Mouse (Mus musculus) liver, adult 2 months (tissue): ENCODE results near the gene Pdia3. TPM values are rescaled to one million over a fixed set of nuclear protein-coding genes. Genes with fewer than 3 reads are reported as not detected.
"Not testable (repeated sequence)": the region's sequence is repeated elsewhere in the genome, so short reads cannot be mapped to it uniquely, and the experiment has no call there.

Experiments used
- DNase-seq: peaks from one replicate; pipeline ENCODE4 v3.0.0-alpha.2; 2011; ENCODE audit warnings: low read depth, low spot score; ENCODE audit errors: extremely low read depth
- H3K27ac ChIP-seq: fragments of 200-500 bp; replicated peaks from 2 replicates; pipeline ENCODE4 v1.5.1; 2012; ENCODE audit warnings: low read depth, mild to moderate bottlenecking, control low read depth, inconsistent platforms, low read length; ENCODE audit not compliant: insufficient read depth
- H3K27me3 ChIP-seq: fragments of 200-500 bp; 2 replicates; pipeline ENCODE4 v1.6.1; 2012; ENCODE audit warnings: mild to moderate bottlenecking, moderate library complexity, low read length, inconsistent platforms; ENCODE audit not compliant: control insufficient read depth, insufficient read depth
- H3K36me3 ChIP-seq: fragments of 200-500 bp; 2 replicates; pipeline ENCODE4 v1.6.1; 2012; ENCODE audit warnings: low read length, inconsistent platforms; ENCODE audit not compliant: control insufficient read depth, insufficient read depth
- H3K4me1 ChIP-seq: fragments of 200-500 bp; 2 replicates; pipeline ENCODE4 v1.6.1; 2011; ENCODE audit warnings: low read length; ENCODE audit not compliant: control insufficient read depth, insufficient read depth
- H3K4me3 ChIP-seq: fragments of 200-500 bp; 2 replicates; pipeline ENCODE4 v1.5.1; 2011; ENCODE audit warnings: low read depth, mild to moderate bottlenecking, control low read depth, low read length, moderate library complexity; ENCODE audit not compliant: insufficient read depth
- H3K79me2 ChIP-seq: fragments of 200-500 bp; 2 replicates; pipeline ENCODE4 v1.6.1; 2012; ENCODE audit warnings: inconsistent platforms, mild to moderate bottlenecking, low read length, moderate library complexity; ENCODE audit not compliant: control insufficient read depth, insufficient read depth
- H3K9ac ChIP-seq: fragments of 200-500 bp; 2 replicates; pipeline ENCODE4 v1.6.1; 2012; ENCODE audit warnings: low read depth, mild to moderate bottlenecking, control low read depth, inconsistent platforms, low read length
- CTCF ChIP-seq: fragments of 200-500 bp; IDR thresholded peaks from 2 replicates; pipeline ENCODE4 v1.5.1; 2011; ENCODE audit warnings: low read depth, low read length, control low read depth
- POLR2A ChIP-seq: fragments of 200-500 bp; IDR thresholded peaks from 2 replicates; pipeline ENCODE4 v1.6.1; 2011; ENCODE audit warnings: low read length, control low read depth; ENCODE audit not compliant: insufficient read depth; ENCODE audit errors: extremely low read depth
- WGBS: fragments of 180-500 bp; shearing (Covaris S2); methylation state at CpG from one replicate; pipeline ENCODE4 v1.1.7; 2018; 5-methylcytosine and 5-hydroxymethylcytosine counted together
- polyA plus RNA-seq: library from polyadenylated mRNA; depleted of rRNA; stranded (reverse); fragments of >200 nt; gene quantifications from 2 replicates; pipeline ENCODE4 v1.2.3, GENCODE M21; 2012; rRNA removed
- total RNA-seq: library from RNA; depleted of rRNA; stranded (reverse); fragments of >200 nt; gene quantifications from 2 replicates; pipeline ENCODE4 v1.2.3, GENCODE M21; 2014; rRNA removed

The Pdia3 gene
- total and polyA plus RNA-seq, 2 experiments = 193 to 412 TPM

DNA sequence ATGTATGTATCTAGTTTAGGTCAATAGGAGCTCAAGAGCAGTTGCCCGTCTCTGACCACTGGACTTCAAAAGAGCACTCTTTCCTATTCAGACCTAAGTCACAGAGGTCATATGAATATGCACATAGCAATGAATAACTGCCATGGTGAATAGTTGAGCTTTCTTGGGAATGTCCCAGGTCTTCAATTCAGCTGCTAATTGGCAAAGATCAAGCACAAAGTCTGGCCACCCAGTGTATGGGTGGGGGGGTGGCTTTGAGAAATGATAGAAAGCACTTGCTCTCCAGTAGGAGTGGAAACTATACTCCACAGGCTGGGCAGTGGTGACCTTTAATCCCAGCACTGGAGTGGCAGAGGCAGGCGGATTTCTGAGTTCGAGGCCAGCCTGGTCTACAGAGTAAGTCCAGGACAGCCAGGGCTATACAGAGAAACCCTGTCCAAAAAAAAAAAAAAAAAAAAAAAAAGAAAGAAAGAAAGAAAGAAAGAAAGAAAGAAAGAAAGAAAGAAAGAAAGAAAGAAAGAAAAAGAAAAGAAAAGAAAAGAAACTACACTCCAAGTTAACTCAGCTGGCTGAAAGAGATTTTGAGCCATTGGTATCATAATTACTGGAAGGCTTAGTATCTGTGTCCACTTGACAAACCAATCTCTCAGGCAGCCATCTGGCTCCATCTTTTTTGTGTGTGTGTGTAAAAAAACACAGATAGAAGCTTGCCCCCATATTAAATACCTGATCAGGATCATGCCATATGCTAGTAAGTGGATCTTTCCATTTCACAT lies 64.1 kb downstream of the Pdia3 start:
- TF ChIP-seq CTCF (no peak), POLR2A (no peak)
- WGBS = 90% methylated on average over 3 of the region's 3 CpGs
- Histone ChIP-seq H3K36me3 (no peaks in the 10 kb centered on the region), H3K9ac (no peak overlapping the region), H3K4me3 (no peak overlapping the region), H3K27me3 (no peaks in the 10 kb centered on the region), H3K27ac (no peak overlapping the region), H3K79me2 (no peaks in the 10 kb centered on the region), H3K4me1 (no peaks in the 10 kb centered on the region; the same call in 1 of the 2 replicates)
- DNase-seq = no peak

DNA sequence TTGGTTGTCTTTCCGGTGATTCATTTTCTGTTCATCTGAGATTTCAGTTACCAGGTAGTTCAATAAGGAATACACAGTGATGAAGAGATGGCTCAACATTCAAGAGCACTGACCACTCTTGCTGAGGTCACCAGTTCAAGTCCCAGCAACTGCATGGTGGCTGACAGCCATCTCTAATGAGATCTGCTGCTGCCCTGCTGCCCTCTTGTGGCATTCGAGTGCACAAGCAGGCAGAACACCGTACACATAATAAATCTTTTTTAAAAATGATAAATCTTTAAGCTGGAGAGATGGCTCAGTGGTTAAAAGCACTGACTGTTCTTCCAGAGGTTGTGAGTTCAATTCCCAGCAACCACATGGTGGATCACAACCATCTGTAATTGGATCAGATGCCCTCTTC lies 66.9 kb downstream of the Pdia3 start:
- DNase-seq = peak; percentile 45
- TF ChIP-seq CTCF (peak; percentile 90), POLR2A (no peak)
- Histone ChIP-seq H3K27ac (no peak overlapping the region), H3K9ac (no peak overlapping the region), H3K4me3 (no peak overlapping the region), H3K27me3 (no peaks in the 10 kb centered on the region), H3K36me3 (no peaks in the 10 kb centered on the region), H3K79me2 (no peaks in the 10 kb centered on the region), H3K4me1 (no peaks in the 10 kb centered on the region)
- 54% methylated on average over 3 of the region's 3 CpGs for WGBS

DNA sequence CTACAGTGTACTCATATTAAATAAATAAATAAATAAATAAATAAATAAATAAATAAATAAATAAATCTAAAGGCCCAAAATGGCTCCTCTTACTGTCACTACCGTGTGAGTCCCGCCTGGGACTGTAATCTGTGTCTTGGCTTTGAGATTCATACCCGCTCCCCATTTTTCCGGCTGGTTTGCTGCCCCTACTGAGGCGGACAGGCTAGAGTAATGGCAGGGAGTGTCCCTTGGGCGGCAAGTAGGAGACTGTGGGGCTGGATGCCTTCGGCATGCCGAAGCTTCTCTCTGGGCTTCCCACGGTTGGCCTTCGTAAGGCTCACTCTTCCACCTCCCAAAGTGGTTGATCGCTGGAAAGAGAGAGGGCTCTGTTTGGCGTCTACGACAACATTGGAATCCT lies 67.3 kb downstream of the Pdia3 start:
- not testable (repeated sequence) for H3K4me1 ChIP-seq, H3K36me3 ChIP-seq, H3K4me3 ChIP-seq, H3K79me2 ChIP-seq, H3K9ac ChIP-seq, DNase-seq, H3K27me3 ChIP-seq, H3K27ac ChIP-seq
- 82% methylated on average over 13 of the region's 13 CpGs for WGBS

DNA sequence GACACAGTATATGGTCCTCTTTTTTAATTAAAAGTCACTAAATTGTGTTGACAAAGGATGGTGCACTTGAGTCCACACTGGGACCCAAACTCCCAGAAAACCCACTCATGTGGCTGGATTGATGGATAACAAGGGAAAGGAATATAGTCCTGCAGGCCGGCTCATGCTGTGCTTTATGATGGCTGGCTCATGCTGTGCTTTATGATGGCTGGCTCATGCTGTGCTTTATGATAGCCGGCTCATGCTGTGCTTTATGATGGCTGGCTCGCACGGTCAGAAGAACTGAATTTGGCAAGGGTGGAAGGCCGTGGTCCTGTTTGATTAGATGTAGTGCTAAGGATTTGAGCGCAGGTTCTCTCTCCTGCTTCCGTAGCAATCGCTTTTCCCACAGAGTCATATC lies 70.0 kb downstream of the Pdia3 start:
- TF ChIP-seq POLR2A (no peak), CTCF (no peak)
- no peak overlapping the region for H3K4me3 ChIP-seq
- DNase-seq = no peak
- H3K4me1 ChIP-seq = no peaks in the 10 kb centered on the region
- H3K27me3 ChIP-seq = no peaks in the 10 kb centered on the region
- H3K79me2 ChIP-seq = no peaks in the 10 kb centered on the region
- WGBS = 82% methylated on average over 8 of the region's 8 CpGs
- H3K27ac ChIP-seq = no peak overlapping the region
- no peaks in the 10 kb centered on the region for H3K36me3 ChIP-seq
- H3K9ac ChIP-seq = no peak overlapping the region

DNA sequence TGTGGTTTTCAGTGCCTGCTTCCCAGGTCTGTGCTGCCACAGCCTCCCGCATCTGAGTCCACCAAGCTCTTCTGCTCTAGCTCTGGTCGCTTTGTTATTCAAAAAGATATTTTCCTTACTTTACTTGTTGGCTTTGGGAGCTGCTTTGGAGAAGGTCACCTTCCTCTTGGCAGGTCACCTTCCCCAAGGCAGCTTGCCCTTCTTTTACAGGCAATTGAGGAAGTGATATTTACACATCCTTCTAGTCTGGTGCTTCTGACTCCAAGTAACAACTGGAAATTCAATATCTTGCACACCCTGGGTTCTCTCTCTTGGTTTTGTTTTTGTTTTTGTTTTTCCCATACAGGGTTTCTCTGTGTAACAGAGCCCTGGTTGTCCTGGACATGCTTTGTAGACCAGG lies 70.8 kb downstream of the Pdia3 start:
- not testable (repeated sequence) for H3K4me1 ChIP-seq, H3K27me3 ChIP-seq, H3K9ac ChIP-seq, DNase-seq, H3K27ac ChIP-seq, H3K79me2 ChIP-seq, H3K36me3 ChIP-seq, H3K4me3 ChIP-seq
- WGBS = 82% methylated on average over 2 of the region's 2 CpGs

Other genes with a start within 250 kb of the Pdia3 start
- 15.9 and 16.8 TPM in 2 replicates for gene Tubgcp4, start 243.1 kb upstream of the Pdia3 start, total RNA-seq
- gene Tubgcp4, start 243.1 kb upstream of the Pdia3 start, polyA plus RNA-seq = 19.1 and 20.2 TPM in 2 replicates
- gene Zscan29, start 242.7 kb upstream of the Pdia3 start, total RNA-seq = 5.4 and 5.9 TPM in 2 replicates
- 2.0 and 2.8 TPM in 2 replicates for gene Zscan29, start 242.7 kb upstream of the Pdia3 start, polyA plus RNA-seq
- gene Trp53bp1, start 142.4 kb upstream of the Pdia3 start, total RNA-seq = 9.1 and 9.5 TPM in 2 replicates
- 5.7 and 6.8 TPM in 2 replicates for gene Trp53bp1, start 142.4 kb upstream of the Pdia3 start, polyA plus RNA-seq
- under 0.01 and 0.13 TPM in 2 replicates for gene Map1a, start 124.2 kb upstream of the Pdia3 start, total RNA-seq
- gene Map1a, start 124.2 kb upstream of the Pdia3 start, polyA plus RNA-seq = 0.22 and 0.44 TPM in 2 replicates
- 2.4 and 2.6 TPM in 2 replicates for gene Ppip5k1, start 58.4 kb upstream of the Pdia3 start, total RNA-seq
- gene Ppip5k1, start 58.4 kb upstream of the Pdia3 start, polyA plus RNA-seq = 3.6 and 4.3 TPM in 2 replicates
- gene Ckmt1, start 56.1 kb upstream of the Pdia3 start, total RNA-seq = 2.0 TPM in 1 of 2 replicates, not detected in the other
- gene Ckmt1, start 56.1 kb upstream of the Pdia3 start, polyA plus RNA-seq = 0.73 and 1.2 TPM in 2 replicates
- not detected in 2 replicates for gene Strc, start 26.6 kb upstream of the Pdia3 start, total RNA-seq
- not detected in 2 replicates for gene Strc, start 26.6 kb upstream of the Pdia3 start, polyA plus RNA-seq
- 1.3 and 2.9 TPM in 2 replicates for gene Catsper2, start within 50 bp of the Pdia3 start, total RNA-seq
- gene Catsper2, start within 50 bp of the Pdia3 start, polyA plus RNA-seq = 1.3 and 2.5 TPM in 2 replicates
- 3.2 and 6.0 TPM in 2 replicates for gene Ell3, start 30.5 kb downstream of the Pdia3 start, total RNA-seq
- 1.9 and 2.2 TPM in 2 replicates for gene Ell3, start 30.5 kb downstream of the Pdia3 start, polyA plus RNA-seq
- gene Serf2, start 35.4 kb downstream of the Pdia3 start, total RNA-seq = 56.6 and 81.7 TPM in 2 replicates
- 200 and 211 TPM in 2 replicates for gene Serf2, start 35.4 kb downstream of the Pdia3 start, polyA plus RNA-seq
- gene Hypk, start 39.5 kb downstream of the Pdia3 start, total RNA-seq = 21.1 and 27.4 TPM in 2 replicates
- 3.5 and 4.8 TPM in 2 replicates for gene Hypk, start 39.5 kb downstream of the Pdia3 start, polyA plus RNA-seq
- not detected in 2 replicates for gene Serinc4, start 43.0 kb downstream of the Pdia3 start, total RNA-seq
- 0.11 TPM in 2 replicates for gene Serinc4, start 43.0 kb downstream of the Pdia3 start, polyA plus RNA-seq
- gene Mfap1b, start 60.3 kb downstream of the Pdia3 start, total RNA-seq = 7.4 and 9.0 TPM in 2 replicates
- gene Mfap1b, start 60.3 kb downstream of the Pdia3 start, polyA plus RNA-seq = 1.4 and 1.7 TPM in 2 replicates
- 6.6 and 9.7 TPM in 2 replicates for gene Mfap1a, start 92.9 kb downstream of the Pdia3 start, total RNA-seq
- gene Mfap1a, start 92.9 kb downstream of the Pdia3 start, polyA plus RNA-seq = 1.2 TPM in 2 replicates
- gene Wdr76, start 92.9 kb downstream of the Pdia3 start, total RNA-seq = 1.5 and 2.1 TPM in 2 replicates
- 0.70 and 1.2 TPM in 2 replicates for gene Wdr76, start 92.9 kb downstream of the Pdia3 start, polyA plus RNA-seq